Mouse (Mus musculus) heart, adult 2 months (tissue): ENCODE results near the gene Rap1gap2.

Experiments used
- CTCF ChIP-seq: fragments of 200-600 bp; IDR thresholded peaks from 2 replicates; pipeline ENCODE4 v1.8.1; 2022; ENCODE audit warnings: antibody characterized with exemption, mild to moderate bottlenecking, moderate library complexity
- EP300 ChIP-seq: fragments of 200-500 bp; IDR thresholded peaks from 2 replicates; pipeline ENCODE4 v1.6.1; 2011; ENCODE audit warnings: low read depth, low read length, control low read depth; ENCODE audit not compliant: insufficient read depth
- POLR2A ChIP-seq: fragments of 200-500 bp; IDR thresholded peaks from 2 replicates; pipeline ENCODE4 v1.6.1; 2011; ENCODE audit warnings: mild to moderate bottlenecking, low read depth, low read length, control low read depth; ENCODE audit not compliant: insufficient read depth

DNA sequence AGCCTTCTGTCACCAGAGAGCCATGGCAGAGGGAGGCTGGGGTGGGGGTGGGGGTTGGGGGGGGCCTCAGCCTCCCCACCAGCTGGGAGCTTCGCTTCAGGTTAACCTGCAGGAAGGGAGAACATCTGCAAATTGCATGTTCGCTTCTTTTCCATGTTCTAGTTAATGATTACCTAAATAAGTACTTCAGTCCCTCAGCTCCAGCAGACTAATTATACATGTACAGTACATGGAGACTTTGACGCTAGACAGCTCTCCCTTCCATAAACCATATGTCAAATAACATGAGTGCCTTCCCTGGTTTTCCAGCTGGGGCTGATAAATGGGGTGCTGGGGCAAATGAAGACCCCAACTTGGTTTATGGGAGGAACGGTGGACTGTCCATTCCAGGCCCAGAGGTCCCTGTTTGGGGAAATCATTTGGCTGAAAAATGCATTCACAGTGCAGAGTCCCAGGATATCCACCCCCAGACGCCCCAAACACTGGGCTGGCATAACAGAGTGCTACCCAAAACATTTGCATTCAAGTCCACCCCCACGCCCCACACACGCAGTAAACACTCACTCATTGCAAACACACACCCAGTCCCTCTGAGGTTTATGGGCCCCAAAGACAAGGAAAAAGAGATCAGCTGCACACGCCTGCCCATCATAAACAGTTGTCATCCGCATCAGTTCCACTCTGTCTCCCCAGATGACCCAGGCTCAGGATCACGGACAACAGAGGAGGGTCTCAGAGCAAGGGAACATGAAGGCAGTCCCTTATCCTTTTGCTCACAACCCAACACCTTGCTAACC, 146.3 kb downstream of the Rap1gap2 start:
- TF ChIP-seq POLR2A (no peak), CTCF (no peak), EP300 (no peak)
